Mouse (Mus musculus) liver, embryonic 14.5 days (tissue): ENCODE data around the gene BC049715.

Experiments
- CTCF ChIP-seq: IDR thresholded peaks from 2 replicates; pipeline ENCODE4 v1.5.1; 2016; ENCODE audit warnings: antibody characterized with exemption, low read depth, control low read depth
- EP300 ChIP-seq: IDR thresholded peaks from 2 replicates; pipeline ENCODE4 v1.6.1; 2016; ENCODE audit warnings: antibody characterized with exemption, low read depth

GRCm38 (mm10) chr6:136807395-136808013 lies 19.9 kb upstream of the BC049715 start:
- 0 out of 2 replicates have a peak, but pooled peaks have one; percentile 1 for TF ChIP-seq CTCF
- TF ChIP-seq EP300: no peak
